Mouse (Mus musculus) myocyte (in vitro differentiated cells): ENCODE data around the gene Arid1b.

Experiments used
- CEBPB ChIP-seq: IDR thresholded peaks from 2 replicates; pipeline ENCODE4 v1.6.1; 2011; ENCODE audit warnings: mild to moderate bottlenecking, moderate library complexity; ENCODE audit not compliant: poor library complexity, insufficient read depth, severe bottlenecking
- E2F4 ChIP-seq: IDR thresholded peaks from one replicate; pipeline ENCODE4 v1.6.1; 2011; ENCODE audit warnings: mild to moderate bottlenecking, control low read depth, moderate library complexity; ENCODE audit not compliant: insufficient read depth
- MAX ChIP-seq: IDR thresholded peaks from one replicate; pipeline ENCODE4 v1.6.1; 2011; ENCODE audit warnings: low read depth, mild to moderate bottlenecking, control low read depth
- MYOG ChIP-seq, 3 experiments: IDR thresholded peaks; one replicate each; pipeline ENCODE4 v1.6.1; 2011; ENCODE audit warnings: control low read depth in 2 of 3, low read depth in 2 of 3, mild to moderate bottlenecking in 2 of 3; ENCODE audit not compliant: insufficient read length in 2 of 3, control insufficient read depth in 1 of 3, insufficient read depth in 1 of 3
- POLR2A ChIP-seq: IDR thresholded peaks from one replicate; pipeline ENCODE4 v1.6.1; 2011; ENCODE audit warnings: low read depth, mild to moderate bottlenecking, control low read depth, moderate library complexity; ENCODE audit not compliant: insufficient read length
- POLR2AphosphoS2 ChIP-seq: IDR thresholded peaks from one replicate; pipeline ENCODE4 v1.6.1; 2011; ENCODE audit warnings: low read depth, control low read depth; ENCODE audit not compliant: insufficient read length
- SRF ChIP-seq: IDR thresholded peaks from one replicate; pipeline ENCODE4 v1.6.1; 2011; ENCODE audit warnings: low read depth; ENCODE audit not compliant: control insufficient read depth, insufficient read length
- TCF12 ChIP-seq: IDR thresholded peaks from one replicate; pipeline ENCODE4 v1.6.1; 2011; ENCODE audit warnings: mild to moderate bottlenecking, control low read depth; ENCODE audit not compliant: poor library complexity, insufficient read depth, severe bottlenecking
- TCF3 ChIP-seq: IDR thresholded peaks from one replicate; pipeline ENCODE4 v1.6.1; 2011; ENCODE audit warnings: low read depth, control low read depth; ENCODE audit not compliant: insufficient read length
- USF1 ChIP-seq: IDR thresholded peaks from one replicate; pipeline ENCODE4 v1.6.1; 2011; ENCODE audit warnings: low read depth, mild to moderate bottlenecking, control low read depth, moderate library complexity

DNA sequence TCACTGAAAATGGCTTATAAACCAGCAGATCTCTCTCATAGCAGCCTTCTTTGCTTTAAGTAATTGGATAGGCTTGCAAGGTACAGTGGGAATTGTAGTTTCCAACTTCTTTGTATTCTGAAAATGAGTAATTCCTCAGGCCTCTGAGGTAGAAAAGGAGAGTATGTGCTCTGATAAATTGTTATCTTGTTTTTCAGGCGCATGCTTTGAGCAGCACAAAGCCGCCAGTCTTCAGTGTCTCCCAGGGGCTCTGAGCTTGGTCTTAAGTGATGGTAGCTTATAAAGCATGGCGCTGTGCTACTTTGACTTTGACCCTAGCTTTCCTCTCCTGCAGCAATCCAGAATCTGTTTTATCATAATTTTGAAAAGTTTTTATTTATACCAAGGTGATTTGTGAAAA lies 76.3 kb downstream of the Arid1b start:
- no peak for TF ChIP-seq USF1
- TF ChIP-seq E2F4, result no peak
- no peak for TF ChIP-seq TCF12
- no peak for TF ChIP-seq MAX
- TF ChIP-seq POLR2A, result no peak
- no peak for TF ChIP-seq SRF
- TF ChIP-seq POLR2AphosphoS2, result no peak
- no peak for TF ChIP-seq MYOG (IDR thresholded peaks at IDR 0.05; ENCODE audit: control insufficient read depth in 1 of 3, insufficient read depth in 1 of 3, insufficient read length in 2 of 3, low read depth in 2 of 3)
- no peak for TF ChIP-seq TCF3
- TF ChIP-seq CEBPB, result no peak
